Mouse (Mus musculus): ENCODE results near the gene Mef2c. TPM values are rescaled to one million over a fixed set of nuclear protein-coding genes. Genes with fewer than 3 reads are reported as not detected.

The Mef2c gene
- polyA plus RNA-seq, 2 experiments from 2014 or later: 1.2 to 14.7 TPM

DNA sequence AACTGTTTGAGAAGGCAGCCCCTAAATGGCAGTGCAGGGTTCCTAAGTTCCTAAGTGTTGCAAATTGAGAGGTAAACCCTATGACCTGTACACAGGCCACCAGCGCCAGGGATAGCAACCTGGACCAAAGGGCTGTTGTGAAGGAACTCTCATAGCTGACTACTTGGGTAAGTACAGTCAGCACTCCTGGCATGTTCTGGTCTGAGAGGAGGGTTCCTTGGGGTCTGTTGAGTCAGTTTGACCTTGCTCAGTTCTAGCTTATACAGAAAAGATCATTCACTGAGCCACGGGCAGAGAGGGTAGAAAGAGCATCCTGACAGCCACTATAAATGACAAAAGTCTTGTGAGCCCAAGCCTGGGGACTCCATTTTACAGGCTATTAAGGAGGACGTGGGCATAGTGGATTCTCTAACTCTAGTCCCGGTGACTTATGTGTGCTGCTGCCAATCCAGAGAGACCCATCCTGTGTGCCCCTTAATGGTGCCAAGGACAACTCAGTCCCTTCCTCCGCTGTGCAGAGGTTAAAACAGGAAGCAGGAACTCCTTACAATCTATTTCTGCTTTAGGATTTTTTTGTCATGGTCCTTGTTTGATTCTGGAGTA is 209.0 kb downstream of the Mef2c start:
- no peak for ATAC-seq

DNA sequence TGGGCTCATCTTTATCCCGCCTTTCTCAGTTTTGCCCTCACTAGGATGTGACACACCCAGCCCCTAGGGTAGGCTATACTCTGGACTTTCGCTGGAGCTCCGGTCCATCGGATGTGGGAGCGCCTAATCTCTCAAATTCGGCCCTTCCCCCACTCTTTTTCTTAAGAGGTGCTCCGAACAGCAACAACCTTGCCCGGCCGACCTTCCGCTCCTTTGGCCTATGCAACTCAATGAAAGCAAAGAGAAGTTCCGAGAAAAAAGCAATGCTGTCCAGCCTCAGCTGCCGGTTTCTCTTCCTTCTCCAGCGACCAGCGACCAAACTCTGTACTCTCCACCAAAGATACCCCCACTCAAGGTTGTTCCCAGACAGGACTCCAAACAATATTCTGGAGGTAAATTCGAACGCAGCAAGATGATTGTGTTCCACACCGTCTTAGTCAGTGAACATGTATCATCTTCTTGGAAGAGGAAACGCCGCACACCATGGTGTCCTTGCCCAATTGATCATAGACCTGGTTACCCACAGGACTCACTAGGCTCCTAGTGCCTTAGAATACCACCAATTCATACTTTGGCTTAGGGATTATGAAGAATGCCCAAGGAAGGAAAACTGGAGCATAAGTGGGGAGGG is 209.9 kb downstream of the Mef2c start:
- no peak for ATAC-seq

DNA sequence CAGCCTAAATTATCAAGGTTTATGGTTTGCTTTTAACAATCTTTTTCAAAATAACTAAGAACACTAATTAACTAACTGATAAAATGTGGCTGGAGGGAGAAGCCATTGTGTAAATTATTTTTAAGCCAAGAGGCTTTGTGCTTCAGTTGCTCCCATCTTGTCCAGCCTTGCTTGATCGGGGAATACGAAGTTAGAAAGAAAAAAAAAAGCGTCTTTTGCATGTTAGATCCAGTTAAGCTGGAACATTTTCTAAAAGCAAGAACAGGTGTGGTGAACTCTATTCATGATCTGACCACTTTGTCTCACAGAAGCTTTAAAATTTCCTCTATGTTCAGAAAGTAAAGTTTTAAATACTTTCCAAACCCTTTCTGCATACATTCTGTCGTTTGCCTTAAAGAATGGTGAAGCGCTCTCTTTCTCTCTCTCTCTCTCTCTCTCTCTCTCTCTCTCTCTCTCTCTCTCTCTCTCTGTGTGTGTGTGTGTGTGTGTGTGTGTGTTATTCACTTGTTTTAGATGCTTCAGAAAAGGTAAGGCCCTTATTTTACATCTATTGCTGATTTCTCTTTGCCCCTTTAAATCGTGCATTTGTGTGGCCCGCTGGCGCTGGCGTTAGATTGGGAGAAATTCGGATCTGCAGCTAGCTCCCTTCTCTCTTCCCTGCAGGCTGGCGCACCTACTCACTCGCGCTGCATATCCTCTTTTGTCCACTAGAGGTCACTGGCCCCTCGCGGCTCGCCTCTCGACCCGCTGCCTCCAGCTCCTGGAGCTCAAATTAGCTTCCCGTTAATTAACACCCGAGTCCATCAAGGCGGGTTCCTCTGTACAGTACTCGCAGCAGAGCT is 210.9 kb downstream of the Mef2c start:
- ATAC-seq: peak; percentile 83

DNA sequence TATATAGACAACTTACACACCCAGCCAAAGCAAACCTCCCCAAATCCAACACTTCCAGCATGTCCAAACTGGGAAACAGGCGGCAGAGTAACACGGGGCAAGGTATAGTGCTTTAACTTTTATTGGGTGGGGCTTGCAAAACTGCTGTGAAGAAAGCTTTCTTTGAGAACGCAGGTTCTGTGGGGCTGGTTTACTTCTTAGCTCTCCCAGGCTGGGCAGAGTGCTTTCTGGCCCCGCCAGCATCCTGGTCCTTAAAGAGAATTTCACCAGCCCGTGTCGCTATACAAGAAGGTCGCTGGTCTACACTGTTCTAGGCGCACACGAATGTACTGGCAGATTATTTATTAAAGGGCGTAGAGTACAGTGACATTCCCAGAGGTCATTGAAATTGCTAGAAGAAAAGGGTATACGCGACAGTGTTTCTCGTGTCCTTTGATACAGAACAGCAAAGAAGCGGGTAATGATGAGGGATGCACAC is 211.5 kb downstream of the Mef2c start:
- peak; percentile 34 for ATAC-seq

DNA sequence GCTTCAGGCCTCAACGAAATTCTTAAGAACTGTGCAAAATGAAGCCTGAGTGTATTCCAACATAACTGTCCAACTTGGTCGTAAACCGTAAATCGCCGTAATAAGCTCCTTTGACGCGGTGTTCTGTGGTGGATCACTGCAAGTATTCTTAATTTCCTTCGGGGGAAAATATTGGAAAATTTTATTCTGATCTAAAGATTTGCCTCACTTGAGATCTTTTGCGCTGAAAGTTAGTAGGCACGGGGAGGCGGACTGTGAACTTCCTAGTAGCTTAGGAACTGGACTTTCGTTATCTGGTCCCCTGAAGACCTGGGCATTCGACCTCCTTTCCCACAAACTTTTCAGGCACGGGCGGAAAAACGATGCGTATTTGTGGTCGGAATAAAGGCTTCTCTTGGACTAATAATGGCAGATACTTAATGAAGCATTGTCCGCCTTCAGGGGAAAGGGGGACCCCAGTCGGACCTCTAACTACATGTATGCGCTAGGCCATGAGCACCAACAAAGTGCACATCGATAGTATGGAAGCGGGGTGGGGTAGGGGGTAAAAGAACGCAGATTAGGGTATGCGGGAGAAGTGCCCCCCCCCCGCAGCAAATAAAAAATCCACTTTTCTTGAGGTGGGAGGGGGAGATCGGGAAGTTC is 212.3 kb downstream of the Mef2c start:
- ATAC-seq: no peak

All from CD4-positive, CD25-positive, alpha-beta regulatory T cell, adult 4 months (primary cell).